Mouse (Mus musculus) monocyte, adult 5-6 weeks (primary cell): ENCODE data around the gene Grk2. TPM values are rescaled to one million over a fixed set of nuclear protein-coding genes. Genes with fewer than 3 reads are reported as not detected.
"Not testable (repeated sequence)": the region's sequence is repeated elsewhere in the genome, so short reads cannot be mapped to it uniquely, and the experiment has no call there.

ENCODE experiments used
- ATAC-seq: fragments of 153-309, 156-312 bp; replicated peaks from 2 replicates; pipeline ENCODE4 v1.8.0; 2017; ENCODE audit warnings: mild to moderate bottlenecking; ENCODE audit not compliant: low TSS enrichment, insufficient number of reproducible peaks, severe bottlenecking, poor library complexity, low FRiP score
- total RNA-seq: library from RNA; stranded (forward); fragments of 200-1000, 200-491, 200-594 nt; gene quantifications from 3 replicates; pipeline ENCODE4 v1.2.3, GENCODE M21; 2017

Grk2 gene
- total RNA-seq, 1 experiment from 2014 or later = 366 TPM

- ATAC-seq = no peak
Observed at GRCm38 (mm10) chr19:4290749-4291148, 15.3 kb downstream of the Grk2 start.

- ATAC-seq = 0 out of 2 replicates have a peak, but pooled peaks have one; percentile 13
Observed at GRCm38 (mm10) chr19:4283653-4284052, 22.4 kb downstream of the Grk2 start.

DNA sequence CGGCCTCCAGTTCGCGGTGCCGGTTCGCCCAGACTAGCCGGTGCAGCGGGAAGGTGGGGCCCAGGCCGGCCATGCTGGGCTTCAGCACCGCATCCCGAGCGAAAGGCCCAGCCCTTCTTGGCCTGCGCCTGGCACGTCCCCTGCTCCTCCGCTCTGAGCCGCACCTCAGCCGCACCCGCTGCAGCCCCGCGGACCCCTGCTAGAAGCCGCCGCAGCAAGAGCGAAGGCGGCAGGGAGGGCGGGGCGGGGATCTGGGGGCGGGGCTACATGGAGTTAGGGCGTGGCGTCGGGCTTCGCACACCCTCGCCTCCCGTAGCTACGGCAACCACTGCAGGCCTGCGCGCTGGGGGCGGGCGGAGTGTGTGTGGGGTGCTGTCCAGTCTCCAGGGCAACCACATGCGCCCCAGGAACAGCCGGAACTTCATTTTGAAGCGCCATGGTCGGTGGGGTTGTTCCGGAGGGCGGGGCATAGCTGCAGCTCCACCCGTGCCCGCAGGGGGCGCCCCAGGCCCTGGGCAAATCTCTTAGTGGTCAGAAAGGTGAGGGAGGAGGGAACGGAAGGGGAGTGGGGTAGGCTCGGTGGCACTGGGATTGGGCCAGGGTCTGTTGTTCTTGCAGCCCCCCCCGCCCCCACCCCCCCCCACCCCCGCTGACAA, 23.0 kb downstream of the Grk2 start, which contains the start of gene Ankrd13d:
Ankrd13d (minus strand) TSS at position 240 of the 656 bp plus-strand sequence.
- peak; percentile 90 for ATAC-seq

DNA sequence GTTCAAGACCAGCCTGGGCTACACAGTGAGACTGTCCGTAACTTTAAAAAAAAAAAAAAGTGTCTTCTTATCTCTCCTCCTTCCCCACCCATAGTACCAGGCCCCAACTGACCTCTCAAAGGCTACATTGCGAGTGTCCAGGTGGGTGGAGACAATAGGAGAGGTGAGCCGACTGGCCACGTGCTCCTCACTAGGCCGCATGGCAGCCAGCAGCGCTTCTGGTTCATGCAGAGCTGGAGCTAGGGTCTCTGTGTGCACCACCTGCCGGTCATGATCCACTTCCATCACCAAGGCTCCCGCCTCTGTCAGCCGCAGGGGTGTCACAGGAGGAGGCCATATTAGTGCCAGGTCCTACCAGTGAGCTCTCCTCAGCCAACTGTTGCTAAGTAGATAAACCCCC, 25.6 kb downstream of the Grk2 start:
- ATAC-seq = no peak

DNA sequence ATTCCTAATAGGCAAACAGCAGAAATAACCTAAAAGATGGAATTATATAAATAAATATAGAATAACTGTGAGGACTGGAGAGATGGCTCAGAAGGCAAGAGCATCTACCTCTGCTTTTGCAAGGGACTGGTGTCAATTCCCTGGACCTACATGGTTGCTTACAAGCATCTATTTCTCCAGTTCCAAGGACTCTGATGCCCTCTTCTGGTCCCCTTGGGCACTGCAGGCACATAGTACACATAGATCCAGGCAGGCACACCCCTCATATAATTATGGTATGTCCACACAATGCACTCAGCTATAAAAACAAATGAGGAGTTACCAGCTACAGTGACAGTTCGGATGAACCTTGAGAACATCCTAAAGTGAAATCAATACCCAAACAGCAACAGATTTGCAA, 26.5 kb downstream of the Grk2 start:
- ATAC-seq = no peak

GRCm38 (mm10) chr19:4270972-4271371, 35.0 kb downstream of the Grk2 start:
- ATAC-seq = no peak

DNA sequence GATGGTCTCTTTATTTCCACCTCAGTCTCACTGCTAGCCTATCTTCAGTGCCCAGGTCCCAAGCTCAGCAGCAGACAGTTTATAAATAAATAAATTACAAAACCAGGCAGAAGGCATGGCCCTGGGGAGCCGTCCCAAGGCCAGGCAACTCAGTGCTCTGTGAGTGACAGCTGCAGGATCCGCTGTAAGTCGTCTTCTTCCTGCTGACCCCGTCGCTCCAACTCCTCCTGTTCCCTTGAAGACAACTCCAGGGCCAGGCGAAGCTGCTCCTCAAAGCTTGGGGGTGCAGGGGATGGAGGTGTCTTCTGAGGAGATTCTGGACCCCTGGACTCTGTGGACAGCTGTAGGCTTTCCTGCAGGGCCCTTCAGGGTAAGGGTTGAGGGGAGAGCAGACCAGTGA, 35.8 kb downstream of the Grk2 start:
- ATAC-seq = no peak

DNA sequence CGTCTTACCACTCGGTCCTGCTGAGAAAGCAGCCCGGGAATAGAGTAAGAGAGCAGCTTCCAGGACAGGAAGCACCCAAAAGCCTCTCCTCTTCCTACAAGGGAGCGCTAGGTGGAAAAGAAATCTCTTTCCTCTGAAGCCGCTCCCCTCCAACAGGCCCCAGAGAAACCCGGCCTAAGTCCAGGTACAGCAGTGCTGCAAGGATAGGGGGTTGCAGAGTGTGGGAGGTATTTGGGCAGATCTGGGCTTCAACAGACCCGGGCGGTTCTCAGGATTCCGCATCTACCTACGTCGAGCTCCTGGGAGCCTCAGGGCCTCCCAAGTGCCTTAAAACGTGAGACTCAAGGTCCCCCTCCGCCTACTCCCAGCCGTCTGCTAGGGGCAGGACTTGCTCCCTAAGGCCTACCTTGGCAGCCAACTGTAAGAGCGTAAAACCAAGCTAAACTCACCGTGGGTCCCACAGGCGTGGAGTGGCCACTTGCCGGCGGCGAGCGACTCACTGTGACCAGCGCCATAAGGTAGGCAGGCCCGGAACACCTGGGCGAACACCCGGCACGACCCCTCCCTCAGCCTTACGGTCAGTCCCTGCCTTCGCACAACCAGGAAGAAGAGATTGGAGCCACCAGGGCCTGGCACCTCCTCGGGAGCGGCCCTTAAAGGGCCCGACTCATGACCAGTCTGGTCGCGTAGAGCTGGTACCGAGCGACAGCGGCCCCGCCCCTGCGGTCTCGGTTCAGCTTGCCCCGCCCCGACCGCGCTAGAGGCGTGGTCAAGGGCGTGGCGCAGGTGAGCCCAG, 37.3 kb downstream of the Grk2 start, which contains the start of gene Ssh3:
Ssh3 (minus strand) TSS at position 615 of the 796 bp plus-strand sequence.
- ATAC-seq = peak; percentile 53; the same call in 1 of the 2 replicates

GRCm38 (mm10) chr19:4265956-4266355, 40.1 kb downstream of the Grk2 start:
- ATAC-seq = no peak

DNA sequence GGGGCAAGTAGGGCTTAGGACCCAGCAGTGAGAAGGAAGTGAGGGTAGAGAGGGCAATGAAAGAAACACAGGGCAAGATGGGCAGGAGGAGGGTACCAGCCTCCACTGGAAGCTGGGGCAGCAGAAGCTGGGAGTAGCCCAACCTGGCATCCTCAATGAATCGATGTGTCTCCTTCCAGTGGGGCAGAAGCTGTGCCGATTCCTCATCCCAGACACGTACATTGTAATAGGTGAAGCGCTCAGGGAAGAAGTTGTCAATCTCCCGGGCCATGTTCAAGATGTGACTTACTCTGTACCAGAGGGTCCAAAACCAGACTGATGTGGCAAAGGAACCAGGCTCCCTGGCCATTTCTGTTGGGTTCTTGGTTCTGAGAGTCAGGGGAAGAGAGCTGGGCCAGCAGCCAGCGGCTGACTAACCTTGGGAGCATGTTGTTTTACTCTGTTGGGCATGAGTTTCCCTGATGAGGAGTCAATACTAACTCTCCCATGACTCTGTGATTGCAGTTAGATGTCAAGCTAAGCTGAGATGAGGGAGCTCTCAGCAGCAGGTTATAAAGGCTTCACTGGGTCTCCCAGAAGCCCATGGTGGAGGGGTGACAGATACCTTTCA, 41.7 kb downstream of the Grk2 start:
- ATAC-seq = no peak

DNA sequence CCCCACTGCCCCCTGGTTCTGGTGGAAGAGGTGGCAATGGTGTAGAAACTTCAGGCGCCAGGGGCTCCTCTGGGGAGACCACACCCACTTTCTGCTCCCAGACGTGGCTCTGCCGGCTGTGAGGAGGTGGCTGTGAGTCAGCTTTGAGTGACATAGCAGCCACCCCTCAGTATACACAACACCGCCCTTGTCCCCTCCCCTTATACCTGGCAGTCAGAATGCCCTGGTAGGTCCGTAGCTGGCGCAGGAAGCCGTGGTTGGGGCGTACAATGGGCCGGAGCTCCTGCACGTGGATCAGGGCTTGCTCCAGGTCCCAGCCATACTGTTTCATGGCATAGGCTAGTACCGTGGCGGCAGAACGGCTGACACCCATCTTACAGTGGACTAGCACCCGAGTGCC, 42.3 kb downstream of the Grk2 start:
- ATAC-seq = no peak

GRCm38 (mm10) chr19:4262756-4263155, 43.3 kb downstream of the Grk2 start:
- no peak for ATAC-seq

GRCm38 (mm10) chr19:4261038-4261698, 44.9 kb downstream of the Grk2 start:
- no peak for ATAC-seq

- ATAC-seq = no peak
Observed at GRCm38 (mm10) chr19:4257897-4258252, 48.1 kb downstream of the Grk2 start.

DNA sequence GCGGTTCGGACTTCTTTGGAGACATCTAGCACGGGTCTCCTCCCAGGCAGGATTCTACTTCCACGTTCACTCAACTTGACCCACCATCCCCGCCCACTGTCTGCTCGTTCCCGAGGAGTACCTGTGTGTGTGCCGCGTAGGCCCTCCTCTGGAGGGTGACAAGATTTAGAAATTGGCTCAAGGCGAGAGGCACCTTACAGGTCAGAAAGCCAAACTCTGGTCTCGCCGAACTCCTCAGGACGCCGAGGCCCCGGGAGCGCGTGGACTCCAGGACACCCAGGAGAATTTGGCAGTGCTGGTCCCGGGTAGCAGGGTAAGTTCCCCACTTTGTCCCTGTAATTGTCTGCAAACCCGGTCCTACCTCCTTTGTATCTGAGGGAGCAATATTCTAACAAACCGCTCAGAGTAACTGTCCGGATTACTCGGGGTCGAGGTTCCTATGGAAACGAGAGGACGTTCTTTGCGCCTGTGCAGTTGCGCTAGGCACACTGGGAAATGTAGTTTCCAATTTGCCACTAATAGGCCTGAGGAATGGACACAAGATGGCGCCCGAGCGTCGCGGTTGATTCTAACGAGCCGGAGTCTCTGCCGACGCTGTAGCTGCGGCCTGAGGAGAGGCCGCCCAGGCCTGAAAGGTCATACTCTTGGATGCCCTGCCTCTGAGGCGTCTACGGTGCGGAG, 48.7 kb downstream of the Grk2 start:
- ATAC-seq = peak; percentile 96

DNA sequence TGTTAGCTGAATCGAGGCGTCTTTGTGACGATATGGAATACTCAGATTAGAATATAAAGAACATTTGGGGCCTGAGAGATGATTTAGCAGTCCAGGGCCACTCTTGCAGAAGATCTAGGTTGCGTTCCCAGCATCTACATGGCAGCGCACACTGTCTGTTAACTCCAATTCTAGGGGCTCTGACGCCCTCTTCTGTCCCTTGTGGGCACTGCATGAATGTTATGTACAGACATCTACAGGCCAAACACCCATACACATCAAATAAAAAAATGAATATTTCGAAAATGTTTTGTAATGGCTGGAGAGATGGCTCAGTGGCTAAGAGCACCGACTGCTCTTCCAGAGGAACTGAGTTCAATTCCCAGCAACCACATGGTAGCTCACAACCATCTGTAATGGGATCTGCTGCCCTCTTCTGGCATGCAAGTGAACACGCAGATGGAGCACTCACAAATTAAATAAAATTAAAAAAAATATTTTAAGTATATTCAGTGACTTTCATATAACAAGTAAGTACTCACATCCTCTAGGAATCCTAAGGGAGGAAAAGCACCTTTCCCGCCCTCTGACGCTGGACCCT, 50.3 kb downstream of the Grk2 start:
- no peak for ATAC-seq

DNA sequence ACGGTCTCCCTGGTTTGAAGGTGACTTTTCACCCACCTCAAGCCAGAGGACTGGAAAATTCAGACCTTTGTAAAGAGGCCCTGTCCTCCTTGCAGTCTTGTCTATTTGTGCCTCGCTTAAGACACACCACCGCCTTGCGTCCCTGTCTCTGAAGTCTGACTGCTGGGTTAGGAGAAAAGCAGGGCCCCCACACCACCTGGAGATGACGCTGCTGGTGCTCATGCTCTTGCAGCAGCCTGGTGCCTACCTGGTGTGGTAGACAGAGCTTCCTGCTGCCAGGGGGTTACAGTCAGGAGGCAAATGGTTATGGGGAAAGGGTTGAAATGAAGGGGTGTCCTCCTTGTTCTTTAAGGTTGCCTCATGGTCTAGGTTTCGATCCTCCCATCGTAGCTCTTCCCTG, 51.8 kb downstream of the Grk2 start:
- ATAC-seq = no peak

DNA sequence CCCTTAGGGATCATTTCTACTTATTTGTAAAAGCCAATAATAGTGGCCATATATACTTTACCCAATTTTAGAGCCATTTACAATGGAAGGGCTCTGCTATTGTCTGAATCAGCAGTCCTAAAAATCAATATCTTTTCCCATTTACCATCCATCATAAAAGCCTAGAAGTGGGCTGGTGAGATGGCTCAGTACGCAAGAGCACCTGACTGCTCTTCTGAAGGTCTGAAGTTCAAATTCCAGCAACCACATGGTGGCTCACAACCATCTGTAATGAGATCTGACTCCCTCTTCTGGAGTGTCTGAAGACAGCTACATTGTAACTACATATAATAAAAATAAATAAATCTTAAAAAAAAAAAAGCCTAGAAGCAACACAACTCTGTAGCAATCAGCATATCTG, 57.3 kb downstream of the Grk2 start:
- not testable (repeated sequence) for ATAC-seq
